Mouse (Mus musculus) hindbrain, embryonic 14.5 days (tissue): ENCODE data around the gene Id1. TPM values are rescaled to one million over a fixed set of nuclear protein-coding genes. Genes with fewer than 3 reads are reported as not detected.

Experiments
- ATAC-seq: fragments of 200-750 bp; cut with Nextera tagmentation; 2 replicates; pipeline ENCODE4 v1.8.0; 2017; ENCODE audit warnings: moderate number of reproducible peaks, mild to moderate bottlenecking, moderate TSS enrichment, moderate library complexity; ENCODE audit not compliant: low FRiP score
- DNase-seq: peaks from one replicate; pipeline ENCODE4 v3.0.0-alpha.2; 2015; ENCODE audit warnings: low spot score
- H3K27ac ChIP-seq: fragments of 300-500 bp; sonication (generic); 2 replicates; pipeline ENCODE4 v1.5.1; 2014; ENCODE audit warnings: mild to moderate bottlenecking, moderate library complexity
- H3K27me3 ChIP-seq: fragments of 300-500 bp; sonication (generic); 2 replicates; pipeline ENCODE4 v1.6.1; 2014; ENCODE audit warnings: mild to moderate bottlenecking, low read length, mixed read lengths; ENCODE audit not compliant: control insufficient read depth, insufficient read depth
- H3K36me3 ChIP-seq: fragments of 300-500 bp; sonication (generic); replicated peaks from 2 replicates; pipeline ENCODE4 v1.6.1; 2014; ENCODE audit not compliant: control insufficient read depth, insufficient read depth
- H3K4me1 ChIP-seq: fragments of 300-500 bp; sonication (generic); replicated peaks from 2 replicates; pipeline ENCODE4 v1.6.1; 2014; ENCODE audit warnings: antibody characterized with exemption, low read length, mixed read lengths; ENCODE audit not compliant: control insufficient read depth, insufficient read depth
- H3K4me2 ChIP-seq: fragments of 300-500 bp; sonication (generic); replicated peaks from 2 replicates; pipeline ENCODE4 v1.6.1; 2014; ENCODE audit warnings: mild to moderate bottlenecking, moderate library complexity
- H3K4me3 ChIP-seq: fragments of 300-500 bp; sonication (generic); replicated peaks from 2 replicates; pipeline ENCODE4 v1.5.1; 2014; ENCODE audit warnings: mild to moderate bottlenecking, low read length
- H3K9ac ChIP-seq: fragments of 300-500 bp; sonication (generic); 2 replicates; pipeline ENCODE4 v1.6.1; 2014
- H3K9me3 ChIP-seq: fragments of 300-500 bp; sonication (generic); 2 replicates; pipeline ENCODE4 v1.6.1; 2016; ENCODE audit warnings: low read length; ENCODE audit not compliant: control insufficient read depth
- WGBS: fragments of 180-500 bp; shearing (Covaris S2); extraction: QIAGEN DNeasy Blood & Tissue Kit; methylation state at CpG from one replicate; pipeline ENCODE4 v1.1.7; 2014; 5-methylcytosine and 5-hydroxymethylcytosine counted together
- polyA plus RNA-seq: library from polyadenylated mRNA; unstranded; fragments of >200 nt; fragmentation: Nextera tagmentation; extraction: Ambion mirVana; gene quantifications from 2 replicates; pipeline ENCODE4 v1.2.1, GENCODE M21; 2014

Gene Id1
- polyA plus RNA-seq, 1 experiment from 2014 or later, result 68.0 TPM

DNA sequence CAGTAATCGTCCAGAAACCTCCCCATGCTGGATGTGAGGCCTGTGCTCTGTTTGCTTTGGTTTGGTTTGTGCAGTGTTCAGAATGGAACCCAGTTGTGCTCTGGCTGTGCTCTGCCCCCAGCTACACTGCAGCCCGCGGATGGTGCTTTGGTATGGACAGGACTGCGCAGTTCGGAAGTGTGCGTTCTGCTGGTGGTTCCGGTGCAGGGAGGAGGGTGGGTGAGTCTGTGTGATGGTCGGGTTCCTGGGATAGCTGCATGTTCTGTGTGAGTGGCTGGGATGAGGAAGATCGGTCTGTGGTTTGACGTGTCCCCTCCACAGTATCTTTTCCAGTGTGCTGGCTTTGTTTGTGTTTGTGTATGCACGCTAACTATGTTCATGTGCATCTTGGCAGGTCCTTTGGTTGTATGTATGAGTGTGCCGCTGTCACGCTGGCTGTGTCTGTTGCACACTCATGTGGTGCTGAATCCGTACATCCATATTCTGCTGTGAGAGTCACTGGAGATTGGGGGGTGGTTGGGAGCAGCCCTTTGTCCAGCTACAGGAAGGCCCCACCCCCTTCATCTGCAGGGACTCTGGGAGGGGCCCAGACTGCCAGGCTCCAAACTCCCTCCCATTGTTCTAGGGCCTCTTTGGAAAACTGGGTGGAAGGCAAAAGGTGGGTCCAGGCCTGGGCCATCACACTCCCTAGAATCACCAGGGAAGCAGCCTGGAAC is 8.1 kb upstream of the Id1 start:
- peak overlapping the region; percentile 7; the same call in 1 of the 2 replicates for H3K27ac ChIP-seq

GRCm38 (mm10) chr2:152728594-152728993 is 7.5 kb upstream of the Id1 start:
- WGBS, result 82% methylated on average over 7 of the region's 7 CpGs
- H3K9ac ChIP-seq, result no peak overlapping the region
- H3K36me3 ChIP-seq, result no peaks in the 10 kb centered on the region
- H3K4me3 ChIP-seq, result no peak overlapping the region
- H3K9me3 ChIP-seq, result no peaks in the 10 kb centered on the region
- H3K4me1 ChIP-seq, result peaks cover 13% of the 10 kb centered on the region
- H3K27ac ChIP-seq, result 0 out of 2 replicates have a peak overlapping the region, but pooled peaks have one; percentile 6
- H3K4me2 ChIP-seq, result no peak overlapping the region
- no peak for ATAC-seq
- no peaks in the 10 kb centered on the region for H3K27me3 ChIP-seq
- DNase-seq, result no peak

More for the DNA sequence above, 8.1 kb upstream of the Id1 start:
- H3K36me3 ChIP-seq, result no peaks in the 10 kb centered on the region
- 81% methylated on average over 14 of the region's 14 CpGs for WGBS
- ATAC-seq (no peak), DNase-seq (no peak)
- H3K4me2 ChIP-seq, result no peak overlapping the region
- no peaks in the 10 kb centered on the region for H3K9me3 ChIP-seq
- no peak overlapping the region for H3K4me3 ChIP-seq
- peaks cover 15% of the 10 kb centered on the region for H3K4me1 ChIP-seq
- H3K9ac ChIP-seq, result no peak overlapping the region
- H3K27me3 ChIP-seq, result no peaks in the 10 kb centered on the region

DNA sequence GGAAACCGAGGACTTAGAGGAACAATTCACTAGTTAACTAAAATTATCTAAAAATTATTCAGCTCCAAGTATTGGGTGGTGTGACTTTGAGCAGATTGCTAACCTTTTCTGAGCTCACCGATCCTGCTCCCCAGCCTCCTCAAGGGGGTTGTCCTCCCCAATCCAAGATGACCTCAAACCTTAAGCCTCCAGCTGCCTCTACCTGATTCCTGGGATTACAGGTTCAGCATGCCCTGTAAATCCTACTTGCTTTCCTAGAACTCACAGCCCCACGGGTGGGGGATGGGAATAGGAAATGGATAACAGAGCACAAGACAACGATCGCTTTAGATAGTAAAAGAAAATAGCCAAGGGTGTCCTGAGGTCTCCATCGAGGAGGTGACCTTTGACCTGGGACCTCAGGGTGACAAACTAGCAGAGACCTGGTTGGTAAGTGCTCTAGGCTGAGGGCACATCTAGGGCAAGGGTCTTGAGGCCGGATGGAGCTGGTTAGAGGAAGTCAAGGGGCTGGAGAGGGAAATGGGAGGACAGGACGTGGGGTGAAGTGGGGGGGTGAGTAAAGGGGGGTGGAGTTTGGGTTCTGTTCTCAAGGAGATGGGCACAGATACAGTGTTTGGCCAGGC is 6.9 kb upstream of the Id1 start:
- H3K9ac ChIP-seq, result no peak overlapping the region
- H3K4me3 ChIP-seq, result no peak overlapping the region
- H3K9me3 ChIP-seq, result no peaks in the 10 kb centered on the region
- H3K27ac ChIP-seq, result 0 out of 2 replicates have a peak overlapping the region, but pooled peaks have one; percentile 3
- ATAC-seq (peak; percentile 26; the same call in 1 of the 2 replicates), DNase-seq (no peak)
- no peaks in the 10 kb centered on the region for H3K36me3 ChIP-seq
- 61% methylated on average over 8 of the region's 8 CpGs for WGBS
- no peaks in the 10 kb centered on the region for H3K27me3 ChIP-seq
- no peak overlapping the region for H3K4me2 ChIP-seq
- peaks cover 11% of the 10 kb centered on the region for H3K4me1 ChIP-seq

- 0 out of 2 replicates have a peak overlapping the region, but pooled peaks have one; percentile 3 for H3K27ac ChIP-seq
- no peaks in the 10 kb centered on the region for H3K9me3 ChIP-seq
- H3K36me3 ChIP-seq, result no peaks in the 10 kb centered on the region
- H3K27me3 ChIP-seq, result no peaks in the 10 kb centered on the region
- H3K4me2 ChIP-seq, result no peak overlapping the region
- H3K4me1 ChIP-seq, result peaks cover 13% of the 10 kb centered on the region
- H3K4me3 ChIP-seq, result no peak overlapping the region
- ATAC-seq (peak; percentile 28; the same call in 1 of the 2 replicates), DNase-seq (no peak)
- WGBS, result 38% methylated on average over 7 of the region's 7 CpGs
- H3K9ac ChIP-seq, result no peak overlapping the region
These were observed 6.4 kb upstream of the Id1 start for GRCm38 (mm10) chr2:152729636-152730020.

GRCm38 (mm10) chr2:152733201-152733600 is 2.9 kb upstream of the Id1 start:
- WGBS, result 92% methylated on average over 2 of the region's 2 CpGs
- Histone ChIP-seq H3K9me3 (no peaks in the 10 kb centered on the region), H3K4me1 (peaks cover 43% of the 10 kb centered on the region), H3K27me3 (no peaks in the 10 kb centered on the region), H3K4me3 (no peak overlapping the region), H3K9ac (no peak overlapping the region), H3K36me3 (no peaks in the 10 kb centered on the region), H3K27ac (no peak overlapping the region), H3K4me2 (no peak overlapping the region)
- DNase-seq (no peak), ATAC-seq (no peak)

DNA sequence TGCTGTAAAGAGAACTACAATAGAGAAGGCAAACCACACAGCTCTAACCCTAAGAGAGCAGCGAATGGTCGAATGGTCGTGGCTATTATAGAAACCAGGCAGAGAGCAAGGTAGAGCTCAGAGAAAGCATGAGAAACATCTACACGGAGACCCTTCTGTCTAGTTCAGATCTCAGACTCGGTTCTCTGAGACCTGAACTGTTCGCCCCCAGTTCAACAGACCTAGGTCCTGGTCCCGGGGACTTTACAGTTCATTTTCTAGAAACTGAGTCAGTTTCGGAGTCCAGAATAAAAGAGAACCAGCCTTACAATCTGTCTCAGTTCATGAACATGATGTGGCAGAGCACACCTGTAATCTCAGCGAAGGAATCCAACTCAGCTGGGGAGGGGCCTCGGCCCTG is 1.6 kb upstream of the Id1 start:
- 11% methylated on average over 10 of the region's 10 CpGs for WGBS
- ATAC-seq, result no peak
- Histone ChIP-seq H3K27ac (peak overlapping the region; percentile 66), H3K4me1 (peaks cover 44% of the 10 kb centered on the region), H3K9ac (peak overlapping the region; percentile 69), H3K27me3 (no peaks in the 10 kb centered on the region), H3K36me3 (no peaks in the 10 kb centered on the region), H3K4me2 (peak overlapping the region; percentile 89), H3K9me3 (no peaks in the 10 kb centered on the region), H3K4me3 (peak overlapping the region; percentile 51)
- no peak for DNase-seq

DNA sequence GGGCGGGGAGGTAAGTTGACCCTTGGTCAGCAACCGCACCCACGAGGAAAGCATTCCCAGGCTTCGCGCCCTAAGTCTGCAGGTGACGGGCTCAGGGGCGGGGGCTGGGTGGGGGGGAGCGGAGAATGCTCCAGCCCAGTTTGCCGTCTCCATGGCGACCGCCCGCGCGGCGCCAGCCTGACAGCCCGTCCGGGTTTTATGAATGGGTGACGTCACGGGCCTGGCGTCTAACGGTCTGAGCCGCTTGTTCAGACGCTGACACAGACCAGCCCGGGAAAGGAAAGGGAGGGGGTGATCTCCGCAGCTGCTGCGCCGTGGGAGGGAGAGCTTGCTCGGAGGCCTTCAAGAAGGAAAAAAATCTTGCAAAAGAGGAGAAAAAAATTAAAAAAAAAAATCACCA is 1.1 kb upstream of the Id1 start:
- peak; percentile 88 for ATAC-seq
- 1% methylated on average over 25 of the region's 28 CpGs for WGBS
- H3K36me3 ChIP-seq, result no peaks in the 10 kb centered on the region

DNA sequence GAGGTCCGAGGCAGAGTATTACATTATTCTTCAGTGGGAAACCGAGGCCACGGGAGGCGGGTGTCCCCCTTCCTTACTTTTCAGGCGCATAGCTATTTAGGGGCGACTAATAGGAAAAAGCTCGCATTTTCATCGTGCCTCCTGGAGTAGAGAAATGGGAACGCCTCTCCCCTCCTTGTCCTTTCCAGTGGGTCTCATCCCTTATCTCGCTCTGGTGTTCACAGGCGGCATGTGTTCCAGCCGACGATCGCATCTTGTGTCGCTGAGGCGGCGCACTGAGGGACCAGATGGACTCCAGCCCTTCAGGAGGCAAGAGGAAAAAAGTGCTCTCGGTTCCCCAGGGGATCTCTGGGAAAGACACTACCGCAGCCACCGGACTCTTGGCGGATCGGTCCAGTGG is 697 bp downstream of the Id1 start:
- Histone ChIP-seq H3K27ac (peak overlapping the region; percentile 83), H3K4me1 (peaks cover 51% of the 10 kb centered on the region), H3K36me3 (no peaks in the 10 kb centered on the region), H3K27me3 (no peaks in the 10 kb centered on the region), H3K9me3 (no peaks in the 10 kb centered on the region), H3K9ac (peak overlapping the region; percentile 69), H3K4me2 (peak overlapping the region; percentile 89), H3K4me3 (peak overlapping the region; percentile 51)
- WGBS, result under 1% methylated on average over 22 of the region's 22 CpGs
- DNase-seq (no peak), ATAC-seq (no peak)

More for the DNA sequence above, 1.1 kb upstream of the Id1 start:
- no peaks in the 10 kb centered on the region for H3K9me3 ChIP-seq
- peaks cover 45% of the 10 kb centered on the region for H3K4me1 ChIP-seq
- peak; percentile 95 for DNase-seq
- H3K27ac ChIP-seq, result peak overlapping the region; percentile 83
- peak overlapping the region; percentile 51 for H3K4me3 ChIP-seq
- no peaks in the 10 kb centered on the region for H3K27me3 ChIP-seq
- peak overlapping the region; percentile 69 for H3K9ac ChIP-seq
- peak overlapping the region; percentile 89 for H3K4me2 ChIP-seq

DNA sequence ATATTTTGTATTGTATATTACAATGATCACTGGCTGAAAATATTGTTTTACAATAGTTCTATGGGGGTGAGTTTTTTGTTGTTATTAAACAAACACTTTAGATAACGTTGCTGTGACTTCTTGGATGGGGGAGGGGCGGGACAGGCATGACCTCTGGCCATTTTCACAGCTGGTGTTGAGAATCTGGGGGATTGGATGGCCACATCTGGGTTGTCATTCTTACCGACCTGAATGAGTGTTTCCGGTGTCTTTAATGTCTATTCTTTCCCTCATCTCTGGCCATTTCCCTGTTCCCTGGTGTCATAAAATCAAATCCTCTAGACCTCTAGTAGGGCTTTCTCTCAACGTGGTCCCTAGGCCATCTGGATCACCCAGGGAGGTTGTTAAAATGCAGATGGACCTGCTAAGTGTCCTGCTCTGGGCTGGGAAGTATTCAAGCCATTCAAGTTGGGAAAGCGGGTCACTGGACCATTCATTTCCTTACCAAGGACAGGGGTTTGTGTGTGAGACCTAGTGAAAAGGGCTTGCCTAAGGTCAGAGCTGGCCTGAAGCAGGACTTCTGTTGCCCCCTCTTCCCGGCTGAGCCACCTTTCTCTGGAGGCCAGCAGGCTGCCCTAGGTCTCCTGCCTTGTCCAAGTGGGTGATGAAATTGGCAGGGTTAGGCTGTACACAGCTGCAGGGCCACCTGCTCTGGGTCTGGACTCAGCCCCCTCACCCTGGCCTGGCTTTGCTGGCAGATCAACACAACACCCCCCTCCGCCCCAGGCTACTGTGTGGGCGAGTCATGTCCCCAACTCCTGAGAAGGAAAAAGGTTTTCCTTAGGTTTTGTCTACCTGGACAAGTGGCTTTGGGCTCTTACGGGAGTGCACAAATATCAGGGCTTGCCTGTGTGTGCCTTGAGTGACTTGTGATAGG is 1.5 kb downstream of the Id1 start:
- Histone ChIP-seq H3K27me3 (no peaks in the 10 kb centered on the region), H3K4me2 (peak overlapping the region; percentile 89), H3K36me3 (no peaks in the 10 kb centered on the region), H3K4me3 (peak overlapping the region; percentile 51), H3K4me1 (peaks cover 51% of the 10 kb centered on the region), H3K27ac (peak overlapping the region; percentile 83), H3K9ac (peak overlapping the region; percentile 69), H3K9me3 (no peaks in the 10 kb centered on the region)
- ATAC-seq, result no peak
- 10% methylated on average over 10 of the region's 10 CpGs for WGBS
- DNase-seq, result no peak
